Mouse (Mus musculus): ENCODE measurements around the gene Syngr4. TPM values are rescaled to one million over a fixed set of nuclear protein-coding genes. Genes with fewer than 3 reads are reported as not detected.
A peak's percentile ranks its signal among the peaks of the same experiment; 100 is the strongest.

Syngr4 gene
- polyA plus RNA-seq, 1 experiment from 2014 or later = 0.85 TPM

GRCm38 (mm10) chr7:45856950-45857901, 39.3 kb downstream of the Syngr4 start:
- H3K36me3 ChIP-seq = no peaks in the 10 kb centered on the region
- H3K4me2 ChIP-seq (replicated peaks) = peak overlapping the region; percentile 73
- 0 out of 2 replicates have a peak overlapping the region, but pooled peaks have one; percentile 8 for H3K9ac ChIP-seq
- no peaks in the 10 kb centered on the region for H3K9me3 ChIP-seq
- peak overlapping the region; percentile 29 for H3K4me3 ChIP-seq (replicated peaks)
- H3K27me3 ChIP-seq (replicated peaks) = no peaks in the 10 kb centered on the region; the same call in 1 of the 2 replicates
- ATAC-seq = peak; percentile 46
- no peak overlapping the region for H3K27ac ChIP-seq
- H3K4me1 ChIP-seq (replicated peaks) = peaks cover 17% of the 10 kb centered on the region
- 9% methylated on average over 30 of the region's 30 CpGs for WGBS

GRCm38 (mm10) chr7:45853089-45853488, 43.4 kb downstream of the Syngr4 start:
- Histone ChIP-seq H3K27me3 (replicated peaks) (no peaks in the 10 kb centered on the region; the same call in 1 of the 2 replicates), H3K4me1 (replicated peaks) (peaks cover 20% of the 10 kb centered on the region), H3K36me3 (no peaks in the 10 kb centered on the region), H3K9me3 (no peaks in the 10 kb centered on the region), H3K9ac (no peak overlapping the region), H3K4me3 (replicated peaks) (no peak overlapping the region), H3K4me2 (replicated peaks) (no peak overlapping the region), H3K27ac (no peak overlapping the region)
- WGBS = 84% methylated on average over 12 of the region's 12 CpGs
- ATAC-seq = no peak

GRCm38 (mm10) chr7:45850661-45851060, 45.9 kb downstream of the Syngr4 start:
- H3K4me3 ChIP-seq (replicated peaks) = no peak overlapping the region
- no peaks in the 10 kb centered on the region for H3K27me3 ChIP-seq (replicated peaks)
- peaks cover 5% of the 10 kb centered on the region; the same call in 1 of the 2 replicates for H3K4me1 ChIP-seq (replicated peaks)
- ATAC-seq = no peak
- no peak overlapping the region for H3K4me2 ChIP-seq (replicated peaks)
- no peaks in the 10 kb centered on the region for H3K9me3 ChIP-seq
- H3K9ac ChIP-seq = no peak overlapping the region
- H3K27ac ChIP-seq = no peak overlapping the region
- no peaks in the 10 kb centered on the region for H3K36me3 ChIP-seq
- WGBS = 66% methylated on average over 3 of the region's 3 CpGs

- 10% methylated on average over 6 of the region's 6 CpGs for WGBS
- H3K27ac ChIP-seq = no peak overlapping the region
- H3K9ac ChIP-seq = no peak overlapping the region
- peaks cover 5% of the 10 kb centered on the region; the same call in 1 of the 2 replicates for H3K4me1 ChIP-seq (replicated peaks)
- no peaks in the 10 kb centered on the region for H3K9me3 ChIP-seq
- H3K4me3 ChIP-seq (replicated peaks) = no peak overlapping the region
- H3K4me2 ChIP-seq (replicated peaks) = no peak overlapping the region
- ATAC-seq = no peak
- 0 out of 2 replicates have a peak, but pooled peaks cover 3% of the 10 kb centered on the region for H3K27me3 ChIP-seq (replicated peaks)
- H3K36me3 ChIP-seq = no peaks in the 10 kb centered on the region
Observed at GRCm38 (mm10) chr7:45848447-45849027, 48.0 kb downstream of the Syngr4 start.

- peaks cover 8% of the 10 kb centered on the region for H3K27me3 ChIP-seq (replicated peaks)
- H3K4me1 ChIP-seq (replicated peaks) = no peaks in the 10 kb centered on the region
- WGBS = 86% methylated on average over 10 of the region's 10 CpGs
- H3K9ac ChIP-seq = no peak overlapping the region
- no peaks in the 10 kb centered on the region for H3K9me3 ChIP-seq
- no peak for ATAC-seq
- no peak overlapping the region for H3K4me2 ChIP-seq (replicated peaks)
- H3K36me3 ChIP-seq = no peaks in the 10 kb centered on the region
- H3K4me3 ChIP-seq (replicated peaks) = no peak overlapping the region
- H3K27ac ChIP-seq = no peak overlapping the region
Observed at GRCm38 (mm10) chr7:45842950-45843744, 53.4 kb downstream of the Syngr4 start.

Other genes starting within 250 kb of the Syngr4 start
- gene Fut2, start 230.3 kb downstream of the Syngr4 start, polyA plus RNA-seq (2015; fragmentation: Nextera tagmentation; extraction: Ambion mirVana) = 12.2 and 12.8 TPM in 2 replicates
- gene Ntn5, start 212.7 kb downstream of the Syngr4 start, polyA plus RNA-seq (2015; fragmentation: Nextera tagmentation; extraction: Ambion mirVana) = 0.73 TPM in 2 replicates
- gene Sec1, start 202.3 kb downstream of the Syngr4 start, polyA plus RNA-seq (2015; fragmentation: Nextera tagmentation; extraction: Ambion mirVana) = 1.9 and 2.0 TPM in 2 replicates
- gene Car11, start 196.9 kb downstream of the Syngr4 start, polyA plus RNA-seq (2015; fragmentation: Nextera tagmentation; extraction: Ambion mirVana) = 5.5 and 6.4 TPM in 2 replicates
- gene Dbp, start 191.6 kb downstream of the Syngr4 start, polyA plus RNA-seq (2015; fragmentation: Nextera tagmentation; extraction: Ambion mirVana) = 3.1 and 3.4 TPM in 2 replicates
- 1,110 and 1,134 TPM in 2 replicates for gene Rpl18, start 181.3 kb downstream of the Syngr4 start, polyA plus RNA-seq (2015; fragmentation: Nextera tagmentation; extraction: Ambion mirVana)
- 38.1 and 41.6 TPM in 2 replicates for gene Sphk2, start 178.7 kb downstream of the Syngr4 start, polyA plus RNA-seq (2015; fragmentation: Nextera tagmentation; extraction: Ambion mirVana)
- 19.7 and 22.4 TPM in 2 replicates for gene Fam83e, start 175.5 kb downstream of the Syngr4 start, polyA plus RNA-seq (2015; fragmentation: Nextera tagmentation; extraction: Ambion mirVana)
- gene Spaca4, start 170.9 kb downstream of the Syngr4 start, polyA plus RNA-seq (2015; fragmentation: Nextera tagmentation; extraction: Ambion mirVana) = 0.49 and 0.74 TPM in 2 replicates
- gene Lmtk3, start 113.0 kb downstream of the Syngr4 start, polyA plus RNA-seq (2015; fragmentation: Nextera tagmentation; extraction: Ambion mirVana) = 0.43 and 0.90 TPM in 2 replicates
- gene Sult2b1, start 112.0 kb downstream of the Syngr4 start, polyA plus RNA-seq (2015; fragmentation: Nextera tagmentation; extraction: Ambion mirVana) = 2.8 and 2.9 TPM in 2 replicates
- 89.0 and 92.0 TPM in 2 replicates for gene Cyth2, start 82.1 kb downstream of the Syngr4 start, polyA plus RNA-seq (2015; fragmentation: Nextera tagmentation; extraction: Ambion mirVana)
- gene Kcnj14, start 71.9 kb downstream of the Syngr4 start, polyA plus RNA-seq (2015; fragmentation: Nextera tagmentation; extraction: Ambion mirVana) = 0.88 and 1.0 TPM in 2 replicates
- 67.1 and 71.3 TPM in 2 replicates for gene Grwd1, start 65.8 kb downstream of the Syngr4 start, polyA plus RNA-seq (2015; fragmentation: Nextera tagmentation; extraction: Ambion mirVana)
- gene Kdelr1, start 23.9 kb downstream of the Syngr4 start, polyA plus RNA-seq (2015; fragmentation: Nextera tagmentation; extraction: Ambion mirVana) = 70.8 and 74.5 TPM in 2 replicates
- gene Grin2d, start 18.3 kb downstream of the Syngr4 start, polyA plus RNA-seq (2015; fragmentation: Nextera tagmentation; extraction: Ambion mirVana) = 0.49 and 0.51 TPM in 2 replicates
- 5.8 and 7.0 TPM in 2 replicates for gene Tmem143, start 227 bp upstream of the Syngr4 start, polyA plus RNA-seq (2015; fragmentation: Nextera tagmentation; extraction: Ambion mirVana)
- 141 and 168 TPM in 2 replicates for gene Emp3, start 24.7 kb upstream of the Syngr4 start, polyA plus RNA-seq (2015; fragmentation: Nextera tagmentation; extraction: Ambion mirVana)
- 4.3 and 4.5 TPM in 2 replicates for gene Ccdc114, start 27.4 kb upstream of the Syngr4 start, polyA plus RNA-seq (2015; fragmentation: Nextera tagmentation; extraction: Ambion mirVana)
- gene Abcc6, start 133.6 kb upstream of the Syngr4 start, polyA plus RNA-seq (2015; fragmentation: Nextera tagmentation; extraction: Ambion mirVana) = 3.2 and 3.3 TPM in 2 replicates
- 80.4 and 84.7 TPM in 2 replicates for gene Nomo1, start 137.0 kb upstream of the Syngr4 start, polyA plus RNA-seq (2015; fragmentation: Nextera tagmentation; extraction: Ambion mirVana)
- 0.77 and 0.91 TPM in 2 replicates for gene Kcnj11, start 204.1 kb upstream of the Syngr4 start, polyA plus RNA-seq (2015; fragmentation: Nextera tagmentation; extraction: Ambion mirVana)

Measured in intestine, embryonic 15.5 days (tissue).